Mouse (Mus musculus): Measurements from ENCODE around the gene Plcb4.

Gene Plcb4

GRCm38 (mm10) chr2:136002118-136002517 is 343.3 kb downstream of the Plcb4 start:
- DNase-seq (ENCODE audit: low spot score in 2 of 2), result no peak

- no peak for DNase-seq (ENCODE audit: low spot score in 2 of 2)
These were observed 345.0 kb downstream of the Plcb4 start for GRCm38 (mm10) chr2:136003836-136004235.

DNA sequence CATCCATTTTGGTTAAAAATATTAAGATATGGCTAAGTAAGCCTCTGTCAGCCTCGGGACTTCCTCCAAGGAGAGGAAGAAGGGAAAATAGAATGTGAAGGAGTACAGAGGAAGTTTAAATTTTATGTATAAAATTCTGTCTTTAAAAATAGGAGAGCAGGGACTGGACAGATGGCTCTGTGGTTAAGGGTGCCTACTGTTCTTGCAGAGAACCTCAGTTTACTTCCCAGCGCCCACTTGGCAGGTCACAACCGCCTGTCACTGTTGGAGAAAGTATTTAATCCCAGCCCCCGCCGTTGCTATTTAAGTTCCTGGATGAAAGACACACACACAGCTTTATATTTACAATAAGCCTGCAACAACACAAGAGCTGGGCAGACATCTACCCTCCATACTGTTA is 347.5 kb downstream of the Plcb4 start:
- no peak for DNase-seq (ENCODE audit: low spot score in 2 of 2)

DNA sequence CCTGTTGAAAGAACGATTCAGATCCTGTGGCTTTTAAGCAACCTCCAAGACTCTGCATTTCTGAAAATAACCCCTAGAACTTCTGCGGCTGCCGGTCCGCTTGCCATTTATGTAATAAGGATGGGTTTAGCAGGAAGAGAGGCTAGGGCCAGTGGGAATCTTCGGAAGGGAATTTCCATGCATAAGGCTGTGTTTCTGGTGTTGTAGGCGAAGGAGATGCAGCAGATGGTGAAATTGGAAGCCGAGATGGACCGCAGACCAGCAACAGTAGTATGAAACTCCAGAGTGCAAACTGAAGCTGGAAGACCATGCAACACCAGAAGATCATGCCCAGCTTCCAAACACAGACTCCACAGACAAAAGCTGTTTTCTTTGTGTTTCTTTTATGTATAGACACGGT is 353.9 kb downstream of the Plcb4 start:
- DNase-seq (ENCODE audit: low spot score in 2 of 2), result no peak

- no peak for DNase-seq (ENCODE audit: low spot score in 2 of 2)
These were observed 389.7 kb downstream of the Plcb4 start for GRCm38 (mm10) chr2:136048464-136048863.

GRCm38 (mm10) chr2:136050793-136051615 is 392.2 kb downstream of the Plcb4 start:
- no peak for DNase-seq (ENCODE audit: low spot score in 2 of 2)

DNA sequence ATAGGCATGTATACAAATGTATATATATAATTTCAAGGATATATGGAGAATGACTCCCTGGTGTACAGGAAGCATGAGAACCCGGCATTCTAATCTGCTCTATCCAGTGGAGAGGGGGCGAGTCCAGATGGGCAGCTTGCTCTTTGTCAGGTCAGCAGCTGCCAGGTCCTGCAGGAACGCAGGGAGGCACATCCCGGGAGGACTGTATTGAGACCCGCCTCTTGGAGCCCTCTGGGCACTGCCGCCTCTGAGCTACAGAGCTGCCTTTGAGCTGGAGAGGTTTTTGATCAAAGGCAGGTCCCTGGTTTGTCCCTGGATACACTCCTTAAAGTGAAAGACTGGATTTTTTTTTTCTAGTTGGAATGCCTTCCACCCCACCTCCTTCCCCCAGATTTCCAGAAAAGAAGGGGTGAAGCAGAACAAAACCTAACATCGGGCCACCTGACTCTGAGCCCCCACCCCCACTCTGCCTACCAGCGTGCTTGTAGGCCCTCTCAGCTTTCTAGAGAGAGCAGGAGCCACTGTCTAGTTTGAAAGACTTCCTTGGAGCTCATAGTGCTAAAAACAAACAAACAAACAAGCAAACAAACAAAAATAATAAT is 393.0 kb downstream of the Plcb4 start, which contains the start of gene Lamp5:
Gene Lamp5, plus strand, starts transcription at position 552 of the 602 bp plus-strand sequence.
- no peak for DNase-seq (ENCODE audit: low spot score in 2 of 2)

DNA sequence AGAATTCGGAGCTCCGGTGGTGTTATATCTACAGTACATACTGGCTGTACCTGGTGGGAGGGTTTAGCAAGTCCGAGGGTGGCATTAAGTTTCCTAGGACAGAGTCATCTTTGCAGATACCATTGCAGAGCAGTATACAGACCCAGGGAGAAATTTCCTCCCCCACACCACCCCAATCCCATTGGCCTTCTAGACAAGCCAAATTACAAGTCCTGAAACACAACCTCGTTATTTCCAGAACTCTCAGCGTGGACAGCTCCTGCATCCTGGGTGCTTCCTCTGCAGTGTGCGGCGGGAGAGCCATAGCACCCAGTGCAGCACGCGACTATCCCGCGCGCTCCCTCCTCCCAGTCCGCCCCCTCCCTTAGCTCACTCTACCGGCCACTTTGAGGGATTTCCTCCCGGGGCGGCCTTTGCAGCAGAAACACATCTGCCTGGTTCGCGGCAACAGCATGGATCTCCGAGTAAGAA is 399.1 kb downstream of the Plcb4 start:
- no peak for DNase-seq (ENCODE audit: low spot score in 2 of 2)

DNA sequence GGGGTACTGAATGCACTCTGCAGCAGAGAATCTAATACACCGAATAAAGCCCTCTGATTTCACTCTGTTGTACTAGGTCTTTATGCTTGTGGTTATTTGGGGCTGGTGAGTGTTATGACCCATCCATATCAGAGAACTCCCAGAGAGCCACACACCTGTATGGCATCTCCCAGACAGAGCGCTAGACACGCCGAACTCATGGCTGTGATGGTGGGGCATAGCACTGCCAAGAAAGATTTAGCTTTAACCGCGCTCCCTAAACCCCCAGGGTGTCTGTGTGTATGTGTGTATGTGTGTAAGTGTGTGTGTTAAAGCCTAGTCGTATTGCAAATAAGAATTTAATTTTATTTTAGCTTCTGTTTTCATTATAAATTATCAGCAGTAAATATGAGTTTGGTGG is 399.6 kb downstream of the Plcb4 start:
- DNase-seq (ENCODE audit: low spot score in 2 of 2), result no peak

GRCm38 (mm10) chr2:136059029-136059669 is 400.3 kb downstream of the Plcb4 start:
- no peak for DNase-seq (ENCODE audit: low spot score in 2 of 2)
